Mouse (Mus musculus) limb, embryonic 12.5 days (tissue): ENCODE measurements around the gene Ss18l1. TPM values are rescaled to one million over a fixed set of nuclear protein-coding genes. Genes with fewer than 3 reads are reported as not detected.
A peak's percentile ranks its signal among the peaks of the same experiment; 100 is the strongest.

Experiments used
- ATAC-seq: fragments of 200-750 bp; cut with Nextera tagmentation; 2 replicates; pipeline ENCODE4 v1.8.0; 2017; ENCODE audit warnings: low read depth, moderate TSS enrichment; ENCODE audit not compliant: insufficient number of reproducible peaks, insufficient read depth, low FRiP score, low TSS enrichment
- H3K27ac ChIP-seq: fragments of 300-500 bp; sonication (generic); 2 replicates; pipeline ENCODE4 v1.5.1; 2016; ENCODE audit warnings: mild to moderate bottlenecking, moderate library complexity
- H3K27me3 ChIP-seq: fragments of 300-500 bp; sonication (generic); 2 replicates; pipeline ENCODE4 v1.6.1; 2016; ENCODE audit warnings: mild to moderate bottlenecking, moderate library complexity
- H3K36me3 ChIP-seq: fragments of 300-500 bp; sonication (generic); 2 replicates; pipeline ENCODE4 v1.6.1; 2016; ENCODE audit warnings: mild to moderate bottlenecking, moderate library complexity
- H3K4me1 ChIP-seq: fragments of 300-500 bp; sonication (generic); replicated peaks from 2 replicates; pipeline ENCODE4 v1.6.1; 2016
- H3K4me2 ChIP-seq: fragments of 300-500 bp; sonication (generic); 2 replicates; pipeline ENCODE4 v1.6.1; 2016; ENCODE audit warnings: mild to moderate bottlenecking, moderate library complexity
- H3K4me3 ChIP-seq: fragments of 300-500 bp; sonication (generic); replicated peaks from 2 replicates; pipeline ENCODE4 v1.5.1; 2016; ENCODE audit warnings: mild to moderate bottlenecking
- H3K9ac ChIP-seq: fragments of 300-500 bp; sonication (generic); replicated peaks from 2 replicates; pipeline ENCODE4 v1.6.1; 2016; ENCODE audit warnings: mild to moderate bottlenecking, moderate library complexity
- H3K9me3 ChIP-seq: fragments of 300-500 bp; sonication (generic); 2 replicates; pipeline ENCODE4 v1.6.1; 2016; ENCODE audit warnings: mild to moderate bottlenecking, moderate library complexity
- WGBS: fragments of 180-500 bp; shearing (Covaris S2); methylation state at CpG from one replicate; pipeline ENCODE4 v1.1.7; 2016; 5-methylcytosine and 5-hydroxymethylcytosine counted together
- polyA plus RNA-seq: library from polyadenylated mRNA; unstranded; fragments of >200 nt; fragmentation: Nextera tagmentation; extraction: Ambion mirVana; gene quantifications from 2 replicates; pipeline ENCODE4 v1.2.1, GENCODE M21; 2016

Ss18l1 gene
- 7.3 and 8.7 TPM in 2 replicates for polyA plus RNA-seq

- Histone ChIP-seq H3K36me3 (peaks cover 33% of the 10 kb centered on the region), H3K4me2 (peak within 1 kb of the TSS; percentile 87), H3K4me1 (peaks cover 34% of the 10 kb centered on the region), H3K9me3 (no peaks in the 10 kb centered on the region), H3K27me3 (no peaks in the 10 kb centered on the region), H3K9ac (peak within 1 kb of the TSS; percentile 89), H3K4me3 (peak within 1 kb of the TSS; percentile 98), H3K27ac (peak within 1 kb of the TSS; percentile 93)
- WGBS, result under 1% methylated on average over 78 of the region's 78 CpGs
- ATAC-seq, result peak; percentile 92
These were observed at the start of gene Ss18l1, which contains the start of gene Psma7 for GRCm38 (mm10) chr2:180042256-180042857. Gene Ss18l1 (plus strand): TSS chr2:180042509. Gene Psma7 (minus strand): TSS chr2:180042433.

DNA sequence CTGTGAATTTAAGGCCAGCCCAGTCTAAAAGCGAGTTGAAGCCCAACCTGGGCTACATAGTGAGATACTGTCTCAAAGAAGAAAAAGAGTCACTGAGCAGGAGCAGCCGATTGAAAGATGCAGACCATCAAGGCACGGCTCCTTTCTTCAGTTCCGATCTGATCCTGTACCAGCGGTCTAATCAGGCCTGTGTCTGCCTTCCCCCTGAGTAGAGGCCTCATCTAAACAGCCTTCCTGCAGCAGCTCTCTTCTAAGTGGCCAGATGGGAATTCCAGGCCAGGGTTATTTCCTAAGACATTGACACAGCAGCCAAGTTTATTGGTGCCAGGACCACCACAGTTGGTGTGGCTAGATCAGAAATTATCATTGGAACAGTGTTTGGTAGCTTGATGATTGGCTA lies 49.2 kb upstream of the Ss18l1 start:
- Histone ChIP-seq H3K4me2 (no peak overlapping the region), H3K36me3 (no peaks in the 10 kb centered on the region), H3K4me3 (no peak overlapping the region), H3K9ac (no peak overlapping the region), H3K27me3 (no peaks in the 10 kb centered on the region), H3K9me3 (no peaks in the 10 kb centered on the region), H3K27ac (no peak overlapping the region), H3K4me1 (no peaks in the 10 kb centered on the region)
- no peak for ATAC-seq
- WGBS, result 84% methylated on average over 5 of the region's 5 CpGs

- WGBS, result 78% methylated on average over 4 of the region's 4 CpGs
- ATAC-seq, result no peak
- H3K36me3 ChIP-seq, result no peaks in the 10 kb centered on the region
These were observed 43.9 kb upstream of the Ss18l1 start for GRCm38 (mm10) chr2:179998431-179998830.

GRCm38 (mm10) chr2:180001635-180002034 lies 40.7 kb upstream of the Ss18l1 start:
- ATAC-seq, result no peak
- Histone ChIP-seq H3K27me3 (peaks cover 12% of the 10 kb centered on the region), H3K27ac (no peak overlapping the region)

More at GRCm38 (mm10) chr2:179998431-179998830, 43.9 kb upstream of the Ss18l1 start:
- Histone ChIP-seq H3K27ac (no peak overlapping the region), H3K4me3 (no peak overlapping the region), H3K9ac (no peak overlapping the region), H3K4me2 (no peak overlapping the region), H3K27me3 (no peaks in the 10 kb centered on the region), H3K4me1 (no peaks in the 10 kb centered on the region), H3K9me3 (no peaks in the 10 kb centered on the region)

GRCm38 (mm10) chr2:180005656-180006351 lies 36.5 kb upstream of the Ss18l1 start:
- 0 out of 2 replicates have a peak, but pooled peaks cover 4% of the 10 kb centered on the region for H3K9me3 ChIP-seq
- 68% methylated on average over 5 of the region's 5 CpGs for WGBS
- H3K27me3 ChIP-seq, result peaks cover 14% of the 10 kb centered on the region
- no peak overlapping the region for H3K27ac ChIP-seq
- ATAC-seq, result no peak
- no peak overlapping the region for H3K4me3 ChIP-seq
- H3K4me1 ChIP-seq, result no peaks in the 10 kb centered on the region
- no peaks in the 10 kb centered on the region for H3K36me3 ChIP-seq
- H3K9ac ChIP-seq, result no peak overlapping the region
- H3K4me2 ChIP-seq, result no peak overlapping the region

More at GRCm38 (mm10) chr2:180001635-180002034, 40.7 kb upstream of the Ss18l1 start:
- Histone ChIP-seq H3K4me1 (no peaks in the 10 kb centered on the region), H3K36me3 (no peaks in the 10 kb centered on the region), H3K9me3 (no peaks in the 10 kb centered on the region), H3K4me3 (no peak overlapping the region), H3K9ac (no peak overlapping the region), H3K4me2 (no peak overlapping the region)
- 87% methylated on average over 9 of the region's 9 CpGs for WGBS

DNA sequence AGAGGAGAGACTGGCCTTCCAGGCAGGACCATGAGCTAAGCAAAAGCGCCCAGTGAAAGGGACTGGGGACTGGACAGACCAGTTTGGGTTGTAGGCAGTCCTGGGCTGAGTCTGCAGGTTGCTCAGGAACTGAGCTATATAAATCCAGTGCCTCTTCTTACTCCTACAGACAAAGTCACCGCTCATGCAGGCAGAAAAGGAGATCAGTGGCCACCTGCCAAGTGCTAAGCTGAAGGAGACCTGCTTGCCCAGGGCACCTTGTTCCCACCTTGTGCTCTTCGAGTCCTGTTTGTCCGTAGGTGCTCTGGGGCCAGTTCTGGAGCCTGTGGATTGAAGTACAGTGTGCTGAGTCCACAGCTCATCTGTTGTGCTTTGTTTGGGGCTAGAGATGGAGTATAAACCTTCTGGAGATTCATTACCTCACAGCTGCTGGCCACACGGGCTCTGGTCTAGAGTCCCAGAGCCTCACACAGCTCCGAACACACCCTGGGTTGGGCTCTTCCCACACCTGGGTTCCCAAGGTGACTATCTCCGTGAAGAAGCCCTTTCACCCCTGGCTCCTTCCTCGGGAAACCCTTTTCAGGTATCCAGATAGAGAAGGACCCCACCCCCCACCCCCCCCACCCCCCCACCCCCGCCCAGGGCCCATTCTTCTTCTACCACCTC lies 35.8 kb upstream of the Ss18l1 start:
- H3K4me1 ChIP-seq, result no peaks in the 10 kb centered on the region
- ATAC-seq, result no peak
- H3K4me2 ChIP-seq, result no peak overlapping the region
- H3K27ac ChIP-seq, result no peak overlapping the region
- H3K9me3 ChIP-seq, result 0 out of 2 replicates have a peak, but pooled peaks cover 4% of the 10 kb centered on the region
- H3K9ac ChIP-seq, result no peak overlapping the region
- no peak overlapping the region for H3K4me3 ChIP-seq
- 53% methylated on average over 9 of the region's 9 CpGs for WGBS
- no peaks in the 10 kb centered on the region for H3K36me3 ChIP-seq
- H3K27me3 ChIP-seq, result peaks cover 14% of the 10 kb centered on the region

- Histone ChIP-seq H3K4me2 (no peak overlapping the region), H3K4me3 (no peak overlapping the region), H3K27ac (no peak overlapping the region), H3K27me3 (peaks cover 11% of the 10 kb centered on the region), H3K9ac (no peak overlapping the region), H3K4me1 (peaks cover 8% of the 10 kb centered on the region; the same call in 1 of the 2 replicates), H3K36me3 (no peaks in the 10 kb centered on the region), H3K9me3 (0 out of 2 replicates have a peak, but pooled peaks cover 4% of the 10 kb centered on the region)
- 93% methylated on average over 7 of the region's 7 CpGs for WGBS
- no peak for ATAC-seq
These were observed 31.6 kb upstream of the Ss18l1 start for GRCm38 (mm10) chr2:180010686-180011085.

GRCm38 (mm10) chr2:180011370-180011769 lies 30.9 kb upstream of the Ss18l1 start:
- H3K36me3 ChIP-seq, result no peaks in the 10 kb centered on the region
- ATAC-seq, result no peak

DNA sequence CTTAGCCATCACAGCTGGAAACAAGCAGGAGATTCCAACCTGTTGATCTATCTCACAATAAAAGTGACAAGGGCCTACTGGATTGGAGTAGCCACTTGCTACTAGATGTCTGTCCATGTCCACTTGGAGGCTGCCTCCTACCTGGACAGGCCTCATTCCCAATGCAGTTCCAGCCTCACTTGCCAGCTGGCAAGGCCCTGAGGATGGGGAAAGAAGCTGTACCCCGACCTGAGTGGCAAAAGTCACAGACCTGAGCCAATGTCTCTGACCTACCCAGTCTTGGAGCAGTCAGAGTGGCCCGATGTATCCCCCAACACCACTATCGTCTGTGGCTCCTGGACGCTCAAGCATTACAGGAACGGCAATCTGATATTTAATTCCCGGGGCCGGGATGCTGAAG lies 28.6 kb upstream of the Ss18l1 start:
- ATAC-seq, result no peak
- H3K4me1 ChIP-seq, result peaks cover 31% of the 10 kb centered on the region
- peaks cover 3% of the 10 kb centered on the region; the same call in 1 of the 2 replicates for H3K27me3 ChIP-seq
- H3K36me3 ChIP-seq, result no peaks in the 10 kb centered on the region
- WGBS, result 92% methylated on average over 7 of the region's 7 CpGs
- H3K9ac ChIP-seq, result no peak overlapping the region
- H3K4me3 ChIP-seq, result no peak overlapping the region
- no peak overlapping the region for H3K27ac ChIP-seq
- H3K9me3 ChIP-seq, result 0 out of 2 replicates have a peak, but pooled peaks cover 4% of the 10 kb centered on the region
- no peak overlapping the region for H3K4me2 ChIP-seq

More at GRCm38 (mm10) chr2:180011370-180011769, 30.9 kb upstream of the Ss18l1 start:
- H3K4me3 ChIP-seq, result no peak overlapping the region
- H3K27me3 ChIP-seq, result peaks cover 4% of the 10 kb centered on the region
- H3K9me3 ChIP-seq, result 0 out of 2 replicates have a peak, but pooled peaks cover 4% of the 10 kb centered on the region
- H3K9ac ChIP-seq, result no peak overlapping the region
- H3K4me1 ChIP-seq, result peaks cover 11% of the 10 kb centered on the region; the same call in 1 of the 2 replicates
- WGBS, result 83% methylated on average over 6 of the region's 6 CpGs
- no peak overlapping the region for H3K27ac ChIP-seq
- H3K4me2 ChIP-seq, result no peak overlapping the region

DNA sequence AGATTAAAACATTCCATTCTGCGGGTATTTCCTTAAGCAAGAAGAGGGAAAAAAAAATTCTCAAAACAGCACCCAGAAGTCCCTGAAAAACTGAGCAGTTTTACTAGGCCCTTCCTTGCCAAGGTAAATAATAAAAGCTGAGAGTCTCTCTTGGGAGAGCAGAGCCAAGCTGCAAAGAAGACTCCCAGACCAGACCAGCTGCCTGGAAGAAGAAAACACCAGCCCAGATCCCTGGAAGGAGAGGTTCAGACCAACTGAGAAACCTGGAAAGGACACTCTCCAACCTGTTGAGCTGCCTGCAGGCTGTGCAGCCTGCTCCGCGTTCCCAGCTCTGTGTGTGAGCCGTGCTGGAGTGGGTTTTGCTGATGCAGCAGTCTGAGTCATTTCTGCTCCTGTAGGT lies 24.7 kb upstream of the Ss18l1 start:
- Histone ChIP-seq H3K9ac (no peak overlapping the region), H3K36me3 (no peaks in the 10 kb centered on the region), H3K27me3 (peaks cover 32% of the 10 kb centered on the region), H3K27ac (0 out of 2 replicates have a peak overlapping the region, but pooled peaks have one; percentile 32), H3K9me3 (no peaks in the 10 kb centered on the region), H3K4me1 (peaks cover 38% of the 10 kb centered on the region), H3K4me3 (no peak overlapping the region), H3K4me2 (no peak overlapping the region)
- ATAC-seq, result no peak
- WGBS, result 70% methylated on average over 4 of the region's 4 CpGs

- H3K4me1 ChIP-seq, result peaks cover 46% of the 10 kb centered on the region
- no peak for ATAC-seq
- H3K27me3 ChIP-seq, result peaks cover 42% of the 10 kb centered on the region
- H3K9ac ChIP-seq, result no peak overlapping the region
- WGBS, result 75% methylated on average over 9 of the region's 9 CpGs
- no peak overlapping the region for H3K4me2 ChIP-seq
- H3K27ac ChIP-seq, result no peak overlapping the region
- no peak overlapping the region for H3K4me3 ChIP-seq
- H3K36me3 ChIP-seq, result no peaks in the 10 kb centered on the region
- no peaks in the 10 kb centered on the region for H3K9me3 ChIP-seq
These were observed 23.7 kb upstream of the Ss18l1 start for GRCm38 (mm10) chr2:180018573-180018972.
